Mouse (Mus musculus): Measurements from ENCODE around the gene Rae1.

- peak; percentile 88 for TF ChIP-seq CTCF (IDR thresholded peaks at IDR 0.05; ENCODE audit: low read depth)
- TF ChIP-seq EP300 (IDR thresholded peaks at IDR 0.05; ENCODE audit: low read depth) = peak; percentile 99
Measured at GRCm38 (mm10) chr2:173037827-173038607, 38.1 kb downstream of the Rae1 start.

Measured in liver, embryonic 14.5 days (tissue).